Mouse (Mus musculus) cerebellum, adult 2 months (tissue): ENCODE data around the gene Mfn2. TPM values are rescaled to one million over a fixed set of nuclear protein-coding genes. Genes with fewer than 3 reads are reported as not detected.

ENCODE experiments used
- DNase-seq, 2 experiments: peaks; one replicate each; pipeline ENCODE4 v3.0.0; 2021
- H3K27ac ChIP-seq: fragments of 200-500 bp; 2 replicates; pipeline ENCODE4 v1.5.1; 2012; ENCODE audit warnings: low read length, control low read depth, inconsistent platforms; ENCODE audit not compliant: insufficient read depth
- H3K27me3 ChIP-seq: fragments of 200-500 bp; 2 replicates; pipeline ENCODE4 v1.6.1; 2012; ENCODE audit warnings: inconsistent platforms, mild to moderate bottlenecking, low read length, moderate library complexity; ENCODE audit not compliant: control insufficient read depth, insufficient read depth
- H3K4me1 ChIP-seq: fragments of 200-500 bp; 2 replicates; pipeline ENCODE4 v1.6.1; 2011; ENCODE audit warnings: low read length; ENCODE audit not compliant: control insufficient read depth, insufficient read depth
- H3K4me3 ChIP-seq: fragments of 200-500 bp; replicated peaks from 2 replicates; pipeline ENCODE3; 2011; ENCODE audit warnings: mild to moderate bottlenecking, low read depth, low read length, control low read depth; ENCODE audit not compliant: insufficient read depth
- CTCF ChIP-seq: fragments of 200-500 bp; IDR thresholded peaks from 2 replicates; pipeline ENCODE4 v1.5.1; 2011; ENCODE audit warnings: low read depth, mild to moderate bottlenecking, control low read depth, low read length, moderate library complexity, borderline replicate concordance; ENCODE audit not compliant: insufficient read depth
- POLR2A ChIP-seq: fragments of 200-500 bp; IDR thresholded peaks from 2 replicates; pipeline ENCODE4 v1.6.1; 2011; ENCODE audit warnings: low read length, control low read depth, borderline replicate concordance; ENCODE audit not compliant: insufficient read depth
- WGBS: fragments of 180-500 bp; shearing (Covaris S2); methylation state at CpG from one replicate; pipeline ENCODE4 v1.1.7; 2018; 5-methylcytosine and 5-hydroxymethylcytosine counted together
- polyA plus RNA-seq: library from polyadenylated mRNA; depleted of rRNA; stranded (reverse); fragments of >200 nt; gene quantifications from 2 replicates; pipeline ENCODE4 v1.2.3, GENCODE M21; 2012

The Mfn2 gene
- polyA plus RNA-seq, 1 experiment: 113 TPM

GRCm38 (mm10) chr4:147930946-147931345 lies 26.4 kb upstream of the Mfn2 start:
- Histone ChIP-seq H3K4me3 (no peak overlapping the region), H3K4me1 (no peaks in the 10 kb centered on the region), H3K27me3 (no peaks in the 10 kb centered on the region), H3K27ac (no peak overlapping the region)
- DNase-seq: no peak
- no peak for TF ChIP-seq CTCF
- TF ChIP-seq POLR2A: no peak
- WGBS: 86% methylated on average over 14 of the region's 14 CpGs

- H3K4me3 ChIP-seq: no peak overlapping the region
- no peak overlapping the region for H3K27ac ChIP-seq
- no peaks in the 10 kb centered on the region for H3K27me3 ChIP-seq
- DNase-seq: no peak
- 78% methylated on average over 7 of the region's 7 CpGs for WGBS
- no peaks in the 10 kb centered on the region for H3K4me1 ChIP-seq
- TF ChIP-seq CTCF (no peak), POLR2A (no peak)
Measured at GRCm38 (mm10) chr4:147928540-147928939, 24.0 kb upstream of the Mfn2 start.

GRCm38 (mm10) chr4:147928136-147928535 lies 23.6 kb upstream of the Mfn2 start:
- Histone ChIP-seq H3K4me1 (no peaks in the 10 kb centered on the region), H3K4me3 (no peak overlapping the region), H3K27me3 (no peaks in the 10 kb centered on the region), H3K27ac (no peak overlapping the region)
- TF ChIP-seq CTCF (no peak), POLR2A (no peak)
- no peak for DNase-seq
- WGBS: 29% methylated on average over 9 of the region's 9 CpGs

GRCm38 (mm10) chr4:147927705-147928104 lies 23.2 kb upstream of the Mfn2 start:
- 58% methylated on average over 8 of the region's 8 CpGs for WGBS
- TF ChIP-seq POLR2A (no peak), CTCF (no peak)
- no peaks in the 10 kb centered on the region for H3K27me3 ChIP-seq
- H3K4me1 ChIP-seq: no peaks in the 10 kb centered on the region
- H3K27ac ChIP-seq: no peak overlapping the region
- DNase-seq: no peak
- no peak overlapping the region for H3K4me3 ChIP-seq

- H3K4me3 ChIP-seq: no peak overlapping the region
- 71% methylated on average over 11 of the region's 11 CpGs for WGBS
- DNase-seq: no peak
- H3K4me1 ChIP-seq: no peaks in the 10 kb centered on the region
- no peak overlapping the region for H3K27ac ChIP-seq
- TF ChIP-seq CTCF (no peak), POLR2A (no peak)
- H3K27me3 ChIP-seq: no peaks in the 10 kb centered on the region
Measured at GRCm38 (mm10) chr4:147922341-147922740, 17.8 kb upstream of the Mfn2 start.

GRCm38 (mm10) chr4:147920973-147921372 lies 16.5 kb upstream of the Mfn2 start:
- Histone ChIP-seq H3K27me3 (no peaks in the 10 kb centered on the region), H3K27ac (no peak overlapping the region), H3K4me3 (no peak overlapping the region), H3K4me1 (no peaks in the 10 kb centered on the region)
- DNase-seq: no peak
- WGBS: 38% methylated on average over 10 of the region's 10 CpGs
- TF ChIP-seq CTCF (no peak), POLR2A (no peak)

GRCm38 (mm10) chr4:147918459-147919121 lies 14.1 kb upstream of the Mfn2 start:
- DNase-seq: no peak
- Histone ChIP-seq H3K4me3 (no peak overlapping the region), H3K27ac (no peak overlapping the region), H3K27me3 (no peaks in the 10 kb centered on the region), H3K4me1 (no peaks in the 10 kb centered on the region)
- TF ChIP-seq CTCF: no peak
- TF ChIP-seq POLR2A: no peak
- 54% methylated on average over 7 of the region's 7 CpGs for WGBS

- Histone ChIP-seq H3K4me3 (no peak overlapping the region), H3K27ac (no peak overlapping the region), H3K27me3 (no peaks in the 10 kb centered on the region), H3K4me1 (no peaks in the 10 kb centered on the region; the same call in 1 of the 2 replicates)
- TF ChIP-seq CTCF (no peak), POLR2A (no peak)
- DNase-seq: no peak
- 50% methylated on average over 5 of the region's 5 CpGs for WGBS
Measured at GRCm38 (mm10) chr4:147909486-147909885, 5.0 kb upstream of the Mfn2 start.
